Mouse (Mus musculus) forebrain, embryonic 14.5 days (tissue): ENCODE data around the gene Epb41l1. TPM values are rescaled to one million over a fixed set of nuclear protein-coding genes. Genes with fewer than 3 reads are reported as not detected.

Experiments used
- ATAC-seq: fragments of 200-750 bp; cut with Nextera tagmentation; 2 replicates; pipeline ENCODE4 v1.8.0; 2017; ENCODE audit warnings: mild to moderate bottlenecking, moderate library complexity
- DNase-seq: peaks from one replicate; pipeline ENCODE4 v3.0.0-alpha.2; 2015; ENCODE audit warnings: low spot score
- H3K27ac ChIP-seq: fragments of 300-500 bp; sonication (generic); 2 replicates; pipeline ENCODE4 v1.5.1; 2014; ENCODE audit warnings: low read depth, mild to moderate bottlenecking, control low read depth, low read length, moderate library complexity
- H3K27me3 ChIP-seq: fragments of 300-500 bp; sonication (generic); replicated peaks from 2 replicates; pipeline ENCODE4 v1.6.1; 2014; ENCODE audit warnings: low read length, control low read depth, mixed read lengths; ENCODE audit not compliant: control insufficient read depth, insufficient read depth
- H3K36me3 ChIP-seq: fragments of 300-500 bp; sonication (generic); 2 replicates; pipeline ENCODE4 v1.6.1; 2014; ENCODE audit warnings: low read length, control low read depth; ENCODE audit not compliant: control insufficient read depth, insufficient read depth
- H3K4me1 ChIP-seq: fragments of 300-500 bp; sonication (generic); 2 replicates; pipeline ENCODE4 v1.6.1; 2014; ENCODE audit warnings: antibody characterized with exemption, low read length, control low read depth; ENCODE audit not compliant: control insufficient read depth, insufficient read depth
- H3K4me2 ChIP-seq: fragments of 300-500 bp; sonication (generic); 2 replicates; pipeline ENCODE4 v1.6.1; 2014; ENCODE audit warnings: mild to moderate bottlenecking, control low read depth, low read length
- H3K4me3 ChIP-seq: fragments of 300-500 bp; sonication (generic); 2 replicates; pipeline ENCODE4 v1.5.1; 2014; ENCODE audit warnings: low read depth, low read length, control low read depth
- H3K9ac ChIP-seq: fragments of 300-500 bp; sonication (generic); 2 replicates; pipeline ENCODE4 v1.6.1; 2014; ENCODE audit warnings: mild to moderate bottlenecking, low read length, control low read depth, moderate library complexity
- H3K9me3 ChIP-seq: fragments of 300-500 bp; sonication (generic); replicated peaks from 2 replicates; pipeline ENCODE4 v1.6.1; 2016; ENCODE audit warnings: low read length, control low read depth, mixed read lengths; ENCODE audit not compliant: control insufficient read depth
- WGBS: fragments of 180-500 bp; shearing (Covaris S2); extraction: QIAGEN DNeasy Blood & Tissue Kit; methylation state at CpG from one replicate; pipeline ENCODE4 v1.1.7; 2014; 5-methylcytosine and 5-hydroxymethylcytosine counted together
- microRNA-seq: library from miRNA; unstranded; fragments of <30 nt; microRNA quantifications from one replicate; pipeline ENCODE4, GENCODE M21; 2016
- polyA plus RNA-seq: library from polyadenylated mRNA; unstranded; fragments of >200 nt; fragmentation: Nextera tagmentation; extraction: Ambion mirVana; gene quantifications from 2 replicates; pipeline ENCODE4 v1.2.1, GENCODE M21; 2014

Gene Epb41l1
- polyA plus RNA-seq, 1 experiment from 2014 or later, result 9.6 TPM

- no peak overlapping the region for H3K9ac ChIP-seq
- H3K4me2 ChIP-seq, result no peak overlapping the region
- no peaks in the 10 kb centered on the region for H3K27me3 ChIP-seq
- H3K27ac ChIP-seq, result no peak overlapping the region
- DNase-seq, result no peak
- peaks cover 9% of the 10 kb centered on the region for H3K4me1 ChIP-seq
- ATAC-seq, result no peak
- WGBS, result 93% methylated on average over 9 of the region's 9 CpGs
- no peaks in the 10 kb centered on the region for H3K9me3 ChIP-seq
- no peak overlapping the region for H3K4me3 ChIP-seq
- no peaks in the 10 kb centered on the region for H3K36me3 ChIP-seq
These were observed 168.8 kb downstream of the Epb41l1 start for GRCm38 (mm10) chr2:156589481-156589880.

Small RNAs within 50 kb of the gene (microRNA-seq; reads per million reads assigned to microRNA genes)
- not detected for gene Gm22758

Other genes starting within 250 kb of the Epb41l1 start
- gene Rbm39, start 240.7 kb upstream of the Epb41l1 start, polyA plus RNA-seq, result 502 and 507 TPM in 2 replicates
- 121 and 143 TPM in 2 replicates for gene Phf20, start 224.4 kb upstream of the Epb41l1 start, polyA plus RNA-seq
- 4.8 and 4.9 TPM in 2 replicates for gene Cnbd2, start 108.6 kb upstream of the Epb41l1 start, polyA plus RNA-seq
- gene Scand1, start 108.2 kb upstream of the Epb41l1 start, polyA plus RNA-seq, result 67.2 and 67.3 TPM in 2 replicates
- 51.1 and 51.3 TPM in 2 replicates for gene Aar2, start 126.7 kb downstream of the Epb41l1 start, polyA plus RNA-seq
- gene Dlgap4, start 192.8 kb downstream of the Epb41l1 start, polyA plus RNA-seq, result 307 and 334 TPM in 2 replicates